Mouse (Mus musculus): ENCODE measurements at regions not wholly inside any gene's neighbourhood (a gene's known extent, or its start where the extent isn't known, plus 50 kb on each side); places are given as distances from the start of the nearest gene placed in this dataset.

DNA sequence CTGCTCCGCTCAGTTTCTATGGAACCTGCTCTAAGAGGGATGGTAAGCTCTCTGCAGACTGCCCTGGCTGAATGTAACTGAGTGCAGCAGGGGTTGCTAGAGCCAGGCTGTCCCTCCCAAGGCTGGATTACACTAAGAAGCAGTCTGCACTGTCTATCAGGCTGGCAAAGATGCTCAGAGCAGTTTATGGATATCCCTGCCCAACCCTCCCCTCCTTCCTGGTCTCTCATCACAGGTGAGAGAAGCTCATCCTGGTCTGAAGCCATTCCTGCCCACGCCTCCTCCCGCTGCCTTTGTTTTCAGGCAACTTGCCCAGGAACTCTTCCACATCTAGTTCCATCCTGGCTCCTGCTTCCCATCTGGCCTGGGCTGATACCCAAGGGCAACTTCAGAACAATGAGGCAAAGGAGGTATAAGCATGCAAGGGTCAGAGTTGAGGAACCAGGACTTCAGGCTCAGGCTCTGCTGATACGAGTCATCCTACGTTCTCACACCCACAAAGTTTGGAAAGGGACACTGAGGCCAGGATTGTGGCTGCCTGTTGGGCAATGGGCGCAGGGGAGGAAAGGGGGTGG is 130.6 kb downstream of the Atp23 start:
- no peak for TF ChIP-seq CTCF (IDR thresholded peaks at IDR 0.05; ENCODE audit: extremely low read depth, insufficient read length, insufficient replicate concordance, low read depth, low read length)
- no peak for TF ChIP-seq POLR2A (IDR thresholded peaks at IDR 0.05; ENCODE audit: low read depth, low read length)
